Mouse (Mus musculus) heart, postnatal 14 days (tissue): ENCODE results near the gene Ctdnep1. TPM values are rescaled to one million over a fixed set of nuclear protein-coding genes. Genes with fewer than 3 reads are reported as not detected.

Source experiments
- microRNA-seq, 2 experiments: library from miRNA; unstranded; fragments of <30 nt; microRNA quantifications; one replicate each; pipeline ENCODE4 v1.2.0; 2021 to 2022
- total RNA-seq, 2 experiments: library from RNA; stranded (reverse); gene quantifications; 2 replicates each; pipeline ENCODE4 v1.2.3; 2021

The Ctdnep1 gene
- total RNA-seq, 2 experiments from 2014 or later: 143 to 147 TPM

Small RNAs within 50 kb of the gene (microRNA-seq; reads per million reads assigned to microRNA genes)
- 0 reads per million in 2 experiments for gene Gm44349
- 2,686 to 11,995 reads per million in 2 experiments for gene Mir324

Other genes starting within 250 kb of the Ctdnep1 start
- 10 to 100 TPM; 35.6 to 37.5 TPM for gene Polr2a, start 222.5 kb upstream of the Ctdnep1 start, total RNA-seq
- gene Slc35g3, start 219.2 kb upstream of the Ctdnep1 start, total RNA-seq: under 1 TPM in 1 of 2 experiments, not detected in 1; 0.12 TPM
- gene Zbtb4, start 215.2 kb upstream of the Ctdnep1 start, total RNA-seq: 10 to 100 TPM; 36.5 to 43.3 TPM
- 1 to 10 TPM; 5.4 to 6.0 TPM for gene Chrnb1, start 185.2 kb upstream of the Ctdnep1 start, total RNA-seq
- 1 to 10 TPM; 2.6 to 2.8 TPM for gene Fgf11, start 179.3 kb upstream of the Ctdnep1 start, total RNA-seq
- under 1 TPM; 0.54 to 0.65 TPM for gene Tmem102, start 175.5 kb upstream of the Ctdnep1 start, total RNA-seq
- gene Gm39566, start 165.9 kb upstream of the Ctdnep1 start, total RNA-seq: not detected
- gene Spem2, start 162.7 kb upstream of the Ctdnep1 start, total RNA-seq: not detected
- gene Spem1, start 159.0 kb upstream of the Ctdnep1 start, total RNA-seq: not detected
- gene Nlgn2, start 143.4 kb upstream of the Ctdnep1 start, total RNA-seq: 10 to 100 TPM in 1 of 2 experiments, 1 to 10 TPM in 1; 7.9 to 10.4 TPM
- 100 to 1,000 TPM; 134 to 138 TPM for gene Tmem256, start 142.6 kb upstream of the Ctdnep1 start, total RNA-seq
- 10 to 100 TPM; 34.0 to 35.9 TPM for gene Plscr3, start 134.8 kb upstream of the Ctdnep1 start, total RNA-seq
- gene Tnk1, start 122.4 kb upstream of the Ctdnep1 start, total RNA-seq: under 1 TPM in 1 of 2 experiments, not detected in 1; 0.24 TPM
- gene Tmem95, start 103.1 kb upstream of the Ctdnep1 start, total RNA-seq: not detected
- gene Kctd11, start 99.8 kb upstream of the Ctdnep1 start, total RNA-seq: 1 to 10 TPM; 3.1 to 3.8 TPM
- 1 to 10 TPM; 2.3 to 6.8 TPM for gene Acap1, start 85.6 kb upstream of the Ctdnep1 start, total RNA-seq
- 1 to 10 TPM in 1 of 2 experiments, under 1 TPM in 1; 0.95 to 1.1 TPM for gene 2810408A11Rik, start 80.2 kb upstream of the Ctdnep1 start, total RNA-seq
- 10 to 100 TPM; 43.5 to 45.8 TPM for gene Neurl4, start 80.1 kb upstream of the Ctdnep1 start, total RNA-seq
- 10 to 100 TPM; 28.8 to 30.6 TPM for gene Gps2, start 67.3 kb upstream of the Ctdnep1 start, total RNA-seq
- gene Eif5a, start 59.2 kb upstream of the Ctdnep1 start, total RNA-seq: 100 to 1,000 TPM; 434 to 455 TPM
- 10 to 100 TPM; 14.4 to 21.8 TPM for gene Ybx2, start 45.4 kb upstream of the Ctdnep1 start, total RNA-seq
- 100 to 1,000 TPM; 206 to 234 TPM for gene Slc2a4, start 33.0 kb upstream of the Ctdnep1 start, total RNA-seq
- under 1 TPM in 1 of 2 experiments, not detected in 1; 0.48 TPM for gene Cldn7, start 16.4 kb upstream of the Ctdnep1 start, total RNA-seq
- 10 to 100 TPM; 52.4 to 59.0 TPM for gene Elp5, start 1.4 kb downstream of the Ctdnep1 start, total RNA-seq
- gene Gabarap, start 10.0 kb downstream of the Ctdnep1 start, total RNA-seq: 100 to 1,000 TPM; 249 to 257 TPM
- 10 to 100 TPM; 27.4 to 31.5 TPM for gene Phf23, start 14.6 kb downstream of the Ctdnep1 start, total RNA-seq
- 1 to 10 TPM; 7.2 to 9.2 TPM for gene Dvl2, start 19.4 kb downstream of the Ctdnep1 start, total RNA-seq
- gene Acadvl, start 34.3 kb downstream of the Ctdnep1 start, total RNA-seq: 1,000 to 10,000 TPM; 1,350 to 1,353 TPM
- 10 to 100 TPM; 10.4 to 11.2 TPM for gene Dlg4, start 35.8 kb downstream of the Ctdnep1 start, total RNA-seq
- gene Asgr1, start 72.9 kb downstream of the Ctdnep1 start, total RNA-seq: not detected
- gene Asgr2, start 111.5 kb downstream of the Ctdnep1 start, total RNA-seq: under 1 TPM in 1 of 2 experiments, not detected in 1; 0.45 TPM
- 1 to 10 TPM; 2.2 to 2.7 TPM for gene Mgl2, start 149.2 kb downstream of the Ctdnep1 start, total RNA-seq
- 1 to 10 TPM; 1.7 to 2.2 TPM for gene Clec10a, start 175.0 kb downstream of the Ctdnep1 start, total RNA-seq
- gene Slc16a11, start 231.6 kb downstream of the Ctdnep1 start, total RNA-seq: under 1 TPM; 0.76 to 0.90 TPM
- gene Slc16a13, start 239.9 kb downstream of the Ctdnep1 start, total RNA-seq: 1 to 10 TPM; 4.2 to 5.8 TPM
- gene Bcl6b, start 248.6 kb downstream of the Ctdnep1 start, total RNA-seq: 10 to 100 TPM; 26.1 to 32.5 TPM